Mouse (Mus musculus) monocyte, adult 5-6 weeks (primary cell): ENCODE measurements around the gene Gm10401. TPM values are rescaled to one million over a fixed set of nuclear protein-coding genes. Genes with fewer than 3 reads are reported as not detected.
"Not testable (repeated sequence)": the region's sequence is repeated elsewhere in the genome, so short reads cannot be mapped to it uniquely, and the experiment has no call there.

Experiments used
- ATAC-seq: fragments of 153-309, 156-312 bp; replicated peaks from 2 replicates; pipeline ENCODE4 v1.8.0; 2017; ENCODE audit warnings: mild to moderate bottlenecking; ENCODE audit not compliant: low TSS enrichment, insufficient number of reproducible peaks, severe bottlenecking, poor library complexity, low FRiP score
- total RNA-seq: library from RNA; stranded (forward); fragments of 200-1000, 200-491, 200-594 nt; gene quantifications from 3 replicates; pipeline ENCODE4 v1.2.3, GENCODE M21; 2017

The Gm10401 gene
- total RNA-seq, 1 experiment from 2014 or later: not detected

- ATAC-seq: peak; percentile 75; the same call in 1 of the 2 replicates
Observed at GRCm38 (mm10) chr5:115076144-115076901, 21.8 kb downstream of the Gm10401 start.

GRCm38 (mm10) chr5:115074749-115075148 lies 23.3 kb downstream of the Gm10401 start:
- ATAC-seq: no peak

GRCm38 (mm10) chr5:115073306-115073705 lies 24.8 kb downstream of the Gm10401 start:
- not testable (repeated sequence) for ATAC-seq

GRCm38 (mm10) chr5:115072143-115072542 lies 26.0 kb downstream of the Gm10401 start:
- peak; percentile 53; the same call in 1 of the 2 replicates for ATAC-seq

GRCm38 (mm10) chr5:115071096-115071901 lies 26.8 kb downstream of the Gm10401 start:
- no peak for ATAC-seq

GRCm38 (mm10) chr5:115070457-115070856 lies 27.6 kb downstream of the Gm10401 start:
- ATAC-seq: no peak

GRCm38 (mm10) chr5:115069611-115070010 lies 28.5 kb downstream of the Gm10401 start:
- no peak for ATAC-seq

- no peak for ATAC-seq
Observed at GRCm38 (mm10) chr5:115068671-115069421, 29.2 kb downstream of the Gm10401 start.

GRCm38 (mm10) chr5:115066245-115066644 lies 31.9 kb downstream of the Gm10401 start:
- ATAC-seq: peak; percentile 61; the same call in 1 of the 2 replicates

GRCm38 (mm10) chr5:115063391-115063790 lies 34.7 kb downstream of the Gm10401 start:
- ATAC-seq: no peak

- ATAC-seq: no peak
Observed at GRCm38 (mm10) chr5:115062566-115062965, 35.5 kb downstream of the Gm10401 start.

GRCm38 (mm10) chr5:115060977-115061376 lies 37.1 kb downstream of the Gm10401 start:
- no peak for ATAC-seq

GRCm38 (mm10) chr5:115060067-115060695 lies 37.9 kb downstream of the Gm10401 start:
- ATAC-seq: peak; percentile 61; the same call in 1 of the 2 replicates

- ATAC-seq: peak; percentile 79
Observed at GRCm38 (mm10) chr5:115058584-115059297, 39.4 kb downstream of the Gm10401 start.

GRCm38 (mm10) chr5:115057153-115057552 lies 40.9 kb downstream of the Gm10401 start:
- ATAC-seq: no peak

- no peak for ATAC-seq
Observed at GRCm38 (mm10) chr5:115055418-115055817, 42.7 kb downstream of the Gm10401 start.

- ATAC-seq: no peak
Observed at GRCm38 (mm10) chr5:115053791-115054396, 44.2 kb downstream of the Gm10401 start.

- no peak for ATAC-seq
Observed at GRCm38 (mm10) chr5:115052546-115052945, 45.5 kb downstream of the Gm10401 start.
